Mouse (Mus musculus) embryonic facial prominence, embryonic 14.5 days (tissue): Measurements from ENCODE around the gene Sntb2. TPM values are rescaled to one million over a fixed set of nuclear protein-coding genes. Genes with fewer than 3 reads are reported as not detected.
A peak's percentile ranks its signal among the peaks of the same experiment; 100 is the strongest.

Experiments used
- ATAC-seq: fragments of 200-750 bp; cut with Nextera tagmentation; 2 replicates; pipeline ENCODE4 v1.8.0; 2017; ENCODE audit warnings: low read depth, moderate number of reproducible peaks, moderate TSS enrichment
- DNase-seq: peaks from one replicate; pipeline ENCODE4 v3.0.0-alpha.2; 2015; ENCODE audit warnings: low spot score
- H3K27ac ChIP-seq: fragments of 300-500 bp; sonication (generic); replicated peaks from 2 replicates; pipeline ENCODE4 v1.5.1; 2014; ENCODE audit warnings: low read depth, mild to moderate bottlenecking, low read length, moderate library complexity
- H3K27me3 ChIP-seq: fragments of 300-500 bp; sonication (generic); replicated peaks from 2 replicates; pipeline ENCODE4 v1.6.1; 2014; ENCODE audit warnings: low read length; ENCODE audit not compliant: control insufficient read depth, insufficient read depth
- H3K36me3 ChIP-seq: fragments of 300-500 bp; sonication (generic); 2 replicates; pipeline ENCODE4 v1.6.1; 2014; ENCODE audit warnings: low read length, mixed read lengths; ENCODE audit not compliant: control insufficient read depth, insufficient read depth
- H3K4me1 ChIP-seq: fragments of 300-500 bp; sonication (generic); 2 replicates; pipeline ENCODE4 v1.6.1; 2014; ENCODE audit warnings: antibody characterized with exemption, low read length; ENCODE audit not compliant: control insufficient read depth, insufficient read depth
- H3K4me2 ChIP-seq: fragments of 300-500 bp; sonication (generic); 2 replicates; pipeline ENCODE4 v1.6.1; 2014; ENCODE audit warnings: low read depth, mild to moderate bottlenecking, low read length, moderate library complexity, mixed read lengths
- H3K4me3 ChIP-seq: fragments of 300-500 bp; sonication (generic); 2 replicates; pipeline ENCODE4 v1.5.1; 2014; ENCODE audit warnings: low read depth, mild to moderate bottlenecking, low read length
- H3K9ac ChIP-seq: fragments of 300-500 bp; sonication (generic); 2 replicates; pipeline ENCODE4 v1.6.1; 2014; ENCODE audit warnings: low read depth, mild to moderate bottlenecking, low read length, moderate library complexity, mixed read lengths
- H3K9me3 ChIP-seq: fragments of 300-500 bp; sonication (generic); 2 replicates; pipeline ENCODE4 v1.6.1; 2016; ENCODE audit warnings: low read length; ENCODE audit not compliant: control insufficient read depth
- WGBS: fragments of 180-500 bp; shearing (Covaris S2); extraction: QIAGEN DNeasy Blood & Tissue Kit; methylation state at CpG from one replicate; pipeline ENCODE4 v1.1.7; 2014; 5-methylcytosine and 5-hydroxymethylcytosine counted together
- polyA plus RNA-seq: library from polyadenylated mRNA; unstranded; fragments of >200 nt; fragmentation: Nextera tagmentation; extraction: Ambion mirVana; gene quantifications from 2 replicates; pipeline ENCODE4 v1.2.1, GENCODE M21; 2014

The Sntb2 gene
- 16.3 and 18.5 TPM in 2 replicates for polyA plus RNA-seq

- Histone ChIP-seq H3K4me1 (peaks cover 28% of the 10 kb centered on the region), H3K9me3 (no peaks in the 10 kb centered on the region), H3K36me3 (no peaks in the 10 kb centered on the region), H3K9ac (peak within 1 kb of the TSS; percentile 93), H3K27me3 (no peaks in the 10 kb centered on the region), H3K4me2 (peak within 1 kb of the TSS; percentile 66), H3K27ac (peak within 1 kb of the TSS; percentile 91), H3K4me3 (peak within 1 kb of the TSS; percentile 92)
- WGBS: 0% methylated on average over 24 of the region's 41 CpGs
- DNase-seq (peak; percentile 97), ATAC-seq (peak; percentile 84)
Measured at GRCm38 (mm10) chr8:106935324-106935869, at the start of gene Sntb2. TSS of gene Sntb2 (plus strand) at chr8:106935750.

GRCm38 (mm10) chr8:106887336-106888189 is 48.0 kb upstream of the Sntb2 start:
- Histone ChIP-seq H3K9ac (no peak overlapping the region), H3K36me3 (peaks cover 44% of the 10 kb centered on the region), H3K9me3 (no peaks in the 10 kb centered on the region), H3K27me3 (no peaks in the 10 kb centered on the region), H3K27ac (no peak overlapping the region), H3K4me1 (no peaks in the 10 kb centered on the region), H3K4me2 (no peak overlapping the region), H3K4me3 (no peak overlapping the region)
- WGBS: 48% methylated on average over 5 of the region's 5 CpGs
- DNase-seq (peak; percentile 89), ATAC-seq (peak; percentile 74)

GRCm38 (mm10) chr8:106888803-106889202 is 46.7 kb upstream of the Sntb2 start:
- no peak overlapping the region for H3K4me3 ChIP-seq
- peaks cover 32% of the 10 kb centered on the region for H3K36me3 ChIP-seq
- H3K4me1 ChIP-seq: no peaks in the 10 kb centered on the region
- WGBS: 89% methylated on average over 3 of the region's 3 CpGs
- no peak for DNase-seq
- no peaks in the 10 kb centered on the region for H3K9me3 ChIP-seq
- no peak overlapping the region for H3K27ac ChIP-seq
- H3K27me3 ChIP-seq: no peaks in the 10 kb centered on the region
- H3K9ac ChIP-seq: no peak overlapping the region
- no peak for ATAC-seq
- no peak overlapping the region for H3K4me2 ChIP-seq

GRCm38 (mm10) chr8:106892210-106892805 is 43.2 kb upstream of the Sntb2 start:
- no peaks in the 10 kb centered on the region for H3K9me3 ChIP-seq
- DNase-seq (peak; percentile 68), ATAC-seq (no peak)
- H3K36me3 ChIP-seq: peaks cover 23% of the 10 kb centered on the region
- under 1% methylated on average over 15 of the region's 15 CpGs for WGBS
- H3K27ac ChIP-seq: peak overlapping the region; percentile 97
- H3K4me3 ChIP-seq: peak overlapping the region; percentile 90
- H3K4me1 ChIP-seq: peaks cover 5% of the 10 kb centered on the region; the same call in 1 of the 2 replicates
- peak overlapping the region; percentile 61 for H3K4me2 ChIP-seq
- H3K9ac ChIP-seq: peak overlapping the region; percentile 99
- no peaks in the 10 kb centered on the region for H3K27me3 ChIP-seq

GRCm38 (mm10) chr8:106892806-106893451 is 42.6 kb upstream of the Sntb2 start:
- no peaks in the 10 kb centered on the region for H3K9me3 ChIP-seq
- peak overlapping the region; percentile 97 for H3K27ac ChIP-seq
- H3K4me1 ChIP-seq: peaks cover 5% of the 10 kb centered on the region; the same call in 1 of the 2 replicates
- peak overlapping the region; percentile 61 for H3K4me2 ChIP-seq
- under 1% methylated on average over 44 of the region's 57 CpGs for WGBS
- peak; percentile 84 for ATAC-seq
- no peaks in the 10 kb centered on the region for H3K27me3 ChIP-seq
- peaks cover 29% of the 10 kb centered on the region for H3K36me3 ChIP-seq
- H3K9ac ChIP-seq: peak overlapping the region; percentile 99
- H3K4me3 ChIP-seq: peak overlapping the region; percentile 90
- DNase-seq: peak; percentile 42

GRCm38 (mm10) chr8:106893481-106894156 is 41.9 kb upstream of the Sntb2 start, which contains the start of gene Utp4:
TSS of gene Utp4 (plus strand) at chr8:106893636.
- Histone ChIP-seq H3K4me2 (peak within 1 kb of the TSS; percentile 61), H3K4me3 (peak within 1 kb of the TSS; percentile 90), H3K4me1 (peaks cover 5% of the 10 kb centered on the region; the same call in 1 of the 2 replicates), H3K36me3 (peaks cover 36% of the 10 kb centered on the region), H3K27ac (peak within 1 kb of the TSS; percentile 97), H3K9me3 (no peaks in the 10 kb centered on the region), H3K27me3 (no peaks in the 10 kb centered on the region), H3K9ac (peak within 1 kb of the TSS; percentile 99)
- ATAC-seq (peak; percentile 94), DNase-seq (peak; percentile 92)
- under 1% methylated on average over 39 of the region's 63 CpGs for WGBS

GRCm38 (mm10) chr8:106899473-106899872 is 36.1 kb upstream of the Sntb2 start:
- Histone ChIP-seq H3K27me3 (no peaks in the 10 kb centered on the region), H3K9ac (no peak overlapping the region), H3K9me3 (no peaks in the 10 kb centered on the region), H3K4me2 (no peak overlapping the region), H3K36me3 (peaks cover 92% of the 10 kb centered on the region), H3K4me3 (no peak overlapping the region), H3K4me1 (peaks cover under 1% of the 10 kb centered on the region; the same call in 1 of the 2 replicates), H3K27ac (no peak overlapping the region)
- 92% methylated on average over 5 of the region's 5 CpGs for WGBS
- ATAC-seq: no peak
- no peak for DNase-seq
